Mouse (Mus musculus): ENCODE results near the gene Dpf3.
A peak's percentile ranks its signal among the peaks of the same experiment; 100 is the strongest.

Gene Dpf3

DNA sequence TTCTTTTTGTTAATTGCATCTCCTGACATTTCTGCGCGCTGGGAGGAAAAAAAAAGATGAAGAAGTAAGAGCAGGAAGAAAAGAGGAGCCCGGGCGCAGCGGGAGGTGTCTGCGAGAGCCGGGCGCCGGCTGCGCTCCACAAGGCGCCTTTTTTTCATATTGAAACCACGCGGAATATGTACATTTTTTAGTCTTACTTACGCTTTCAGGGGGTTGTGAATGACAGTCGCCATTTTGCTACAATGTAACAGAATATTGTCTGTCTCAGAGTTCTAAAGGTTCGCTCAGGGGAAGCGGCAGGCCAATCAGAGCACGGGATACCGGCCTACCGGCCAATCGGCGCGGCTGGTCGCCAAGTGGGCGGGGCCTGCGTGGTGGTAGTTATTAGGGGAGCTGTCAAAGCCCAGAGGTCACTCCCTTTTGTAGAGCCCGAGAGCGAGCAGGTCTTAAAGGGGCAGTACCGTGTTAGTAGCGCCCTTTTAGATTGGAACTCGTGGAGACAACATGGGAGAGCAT lies at the start of gene Dpf3:
Dpf3 (minus strand) TSS at position 241 of the 516 bp plus-strand sequence.
- DNase-seq (ENCODE audit: low spot score in 2 of 2): peak; percentile 75 to 85

DNA sequence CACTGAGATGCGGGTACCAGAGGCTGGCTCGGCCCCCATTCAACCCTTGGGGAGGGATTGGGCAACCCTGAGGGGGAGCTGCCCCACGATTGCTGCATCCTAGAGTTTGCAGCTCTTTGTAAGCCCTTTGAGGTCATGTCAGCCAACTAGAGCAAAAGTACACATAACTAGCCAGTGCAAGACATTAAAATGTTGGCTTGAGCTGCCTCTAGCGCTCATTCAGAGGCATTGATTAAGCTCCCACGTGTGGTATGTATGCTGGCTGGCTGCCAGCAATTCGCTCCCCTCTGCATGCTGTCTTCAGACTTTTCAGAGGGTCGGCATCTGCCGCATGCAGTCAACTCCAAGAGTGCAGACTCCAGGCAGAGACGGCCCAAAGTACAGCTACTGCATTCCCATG lies 48.5 kb upstream of the Dpf3 start:
- DNase-seq (ENCODE audit: low spot score in 2 of 2): no peak

DNA sequence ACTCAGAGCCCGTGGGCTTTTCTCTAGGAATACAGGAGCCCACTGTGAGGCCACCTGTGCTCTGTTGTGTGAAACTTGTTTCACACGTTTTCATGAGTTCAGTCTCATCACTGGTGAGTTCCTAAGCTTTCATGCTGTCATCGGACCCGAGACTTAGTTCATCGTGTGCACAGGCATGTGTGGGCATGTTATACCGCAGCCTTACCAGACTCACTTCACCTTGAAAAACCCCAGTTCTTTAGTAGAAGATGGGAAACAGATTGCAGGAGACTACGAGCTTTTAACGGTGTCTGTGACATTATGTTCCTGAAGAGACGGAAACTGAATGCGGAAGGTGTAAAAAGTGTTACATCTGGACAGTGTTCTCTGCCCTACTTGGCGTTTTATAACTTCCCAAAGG lies 47.9 kb upstream of the Dpf3 start:
- no peak for DNase-seq (ENCODE audit: low spot score in 2 of 2)

DNA sequence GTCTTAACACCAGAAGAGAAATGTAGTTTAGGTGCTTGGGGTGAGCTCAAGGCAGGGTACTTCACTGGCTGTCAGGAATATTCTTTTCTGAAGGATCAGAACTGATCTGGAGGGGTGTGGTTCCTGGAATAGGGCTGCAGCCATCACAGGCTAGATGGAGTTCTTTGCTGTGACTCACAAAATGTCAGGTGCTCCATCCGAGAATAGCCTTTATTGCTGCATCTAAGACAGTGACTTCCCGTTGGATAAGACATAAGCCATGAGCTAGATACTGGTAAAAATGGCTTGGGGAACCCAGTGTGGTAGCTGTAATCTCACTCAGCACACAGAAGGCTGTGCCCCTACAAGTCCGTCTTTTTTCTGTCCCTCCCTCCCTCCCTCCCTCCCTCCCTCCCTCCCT lies 46.7 kb upstream of the Dpf3 start:
- DNase-seq (ENCODE audit: low spot score in 2 of 2): no peak

DNA sequence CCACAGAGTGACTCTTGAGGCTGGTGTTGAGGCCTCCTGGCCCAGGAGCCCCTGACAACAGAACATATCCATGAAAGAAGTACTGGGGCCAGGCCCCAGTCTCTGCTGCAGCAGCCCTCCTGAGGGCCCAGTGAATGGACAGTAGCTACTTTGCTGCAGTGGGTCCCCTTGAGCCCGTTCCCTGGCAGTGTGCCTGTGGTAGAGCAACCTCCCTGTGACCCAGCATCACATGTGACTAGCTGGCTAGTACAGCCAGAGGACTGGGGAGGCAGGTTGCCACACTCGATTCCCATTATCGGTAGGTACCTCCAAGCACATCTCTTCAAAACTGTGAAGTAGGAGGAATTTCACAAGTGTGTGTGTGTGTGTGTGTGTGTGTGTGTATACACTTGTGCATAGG lies 45.5 kb upstream of the Dpf3 start:
- DNase-seq (ENCODE audit: low spot score in 2 of 2): no peak

DNA sequence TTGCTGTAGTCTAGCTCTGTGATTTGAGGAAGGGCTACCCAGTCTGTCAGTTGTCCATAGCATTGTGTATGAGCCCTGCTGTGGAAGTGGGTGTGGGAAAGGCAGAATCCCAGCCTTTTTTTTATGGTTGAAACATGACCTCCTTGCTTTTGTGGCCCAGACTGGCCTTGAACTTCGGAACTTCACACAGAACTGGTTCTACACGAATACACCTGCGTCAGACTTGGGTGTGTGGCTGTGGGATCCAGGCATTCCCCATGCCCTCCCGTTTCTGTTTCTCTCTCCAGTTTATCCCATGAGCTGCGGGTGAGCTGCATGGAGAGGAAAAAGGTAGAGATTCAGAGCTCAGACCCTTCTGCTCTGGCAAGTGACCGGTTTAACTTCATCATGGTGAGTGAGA lies 44.5 kb upstream of the Dpf3 start:
- no peak for DNase-seq (ENCODE audit: low spot score in 2 of 2)

DNA sequence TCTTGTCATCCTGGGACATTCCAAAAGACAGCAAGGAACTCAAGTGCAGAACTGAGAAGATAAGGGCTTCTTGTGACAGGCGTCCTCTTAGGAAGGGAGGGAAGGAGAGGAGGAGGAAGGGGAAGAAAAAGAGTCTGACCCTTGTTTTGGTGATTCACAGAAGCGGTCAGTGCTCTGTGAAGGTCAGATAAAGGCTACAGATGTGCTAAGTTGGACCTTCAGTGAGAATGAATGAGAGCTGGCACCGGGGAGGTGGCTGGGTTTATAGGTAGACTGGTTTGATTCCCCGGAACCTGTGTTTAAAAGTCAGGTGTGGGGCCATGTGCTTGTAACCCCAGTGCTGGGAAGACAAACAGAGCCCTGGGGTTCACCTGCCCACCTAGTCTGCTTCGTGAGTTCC lies 41.1 kb upstream of the Dpf3 start:
- no peak for DNase-seq (ENCODE audit: low spot score in 2 of 2)

DNA sequence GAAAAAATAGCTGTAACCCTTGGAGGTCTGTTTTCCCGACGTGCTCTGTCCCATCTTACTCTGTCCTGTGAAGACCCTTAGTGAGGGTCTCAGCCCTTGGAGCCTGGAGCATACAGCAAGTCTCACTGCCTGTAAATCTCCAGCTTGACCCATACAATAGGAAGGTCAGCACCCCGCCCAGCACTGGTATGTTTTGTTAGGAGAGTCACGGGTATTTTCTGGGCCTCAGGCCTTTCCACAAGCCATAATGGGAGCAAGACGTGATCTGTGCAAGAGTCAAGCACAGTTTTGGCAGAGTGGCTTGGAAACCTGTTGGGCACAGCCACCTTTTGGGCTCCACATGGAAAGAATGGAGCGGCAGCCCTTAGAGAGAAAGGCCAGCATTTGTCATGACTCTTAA lies 40.3 kb upstream of the Dpf3 start:
- DNase-seq (ENCODE audit: low spot score in 2 of 2): no peak

DNA sequence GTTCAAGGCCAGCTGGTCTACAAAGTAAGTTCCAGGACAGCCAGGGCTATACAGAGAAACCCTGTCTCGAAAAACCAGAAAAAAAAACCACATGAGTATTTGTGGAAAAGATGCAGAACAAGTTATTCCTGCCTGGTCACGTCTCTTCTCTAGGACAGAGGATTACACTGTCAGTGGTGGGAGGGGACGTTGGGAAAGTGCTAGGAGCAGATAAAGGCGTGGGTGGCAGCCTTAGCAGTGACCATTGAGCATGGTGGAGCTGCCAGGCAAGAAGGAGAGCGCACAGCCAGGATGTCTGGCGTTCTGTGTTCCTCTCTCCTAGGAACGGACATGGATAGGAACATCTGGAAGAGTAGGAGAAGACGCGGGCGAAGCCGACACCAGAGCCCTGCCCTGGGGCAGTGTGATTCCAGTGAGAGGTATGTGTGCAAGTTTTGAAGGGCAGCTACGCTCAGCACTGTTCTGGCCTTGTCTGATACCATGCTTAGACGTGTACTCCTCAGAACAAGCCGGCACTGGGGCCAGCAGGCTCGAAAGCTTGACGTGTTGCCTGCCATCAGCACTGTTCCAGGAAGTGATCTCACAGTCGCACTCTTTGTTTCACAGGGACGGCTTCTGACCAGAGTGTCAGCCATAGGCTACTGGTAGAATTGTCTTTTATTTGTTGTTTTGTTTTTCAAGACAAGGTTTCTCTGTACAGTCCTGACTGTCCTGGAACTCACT lies 38.5 kb upstream of the Dpf3 start:
- DNase-seq (ENCODE audit: low spot score in 2 of 2): no peak

DNA sequence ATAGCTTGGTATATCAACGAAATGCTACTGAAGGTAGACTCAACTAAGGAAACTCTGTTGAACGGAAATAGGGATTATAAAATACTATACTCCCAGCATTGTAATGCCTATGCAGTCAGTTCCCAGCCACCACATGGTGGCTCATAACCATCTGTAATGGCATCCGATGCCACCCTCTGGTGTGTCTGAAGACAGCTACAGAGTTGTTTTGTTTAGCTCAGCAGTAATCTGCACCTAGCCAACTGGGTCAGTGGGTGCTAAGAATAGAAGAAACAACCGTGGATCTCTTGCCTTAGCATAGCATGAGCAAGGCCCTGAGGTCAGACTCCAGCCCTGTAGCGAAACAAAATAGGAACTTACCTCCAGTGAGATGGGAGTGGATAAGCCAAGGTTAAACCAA lies 36.8 kb upstream of the Dpf3 start:
- DNase-seq (ENCODE audit: low spot score in 2 of 2): no peak

DNA sequence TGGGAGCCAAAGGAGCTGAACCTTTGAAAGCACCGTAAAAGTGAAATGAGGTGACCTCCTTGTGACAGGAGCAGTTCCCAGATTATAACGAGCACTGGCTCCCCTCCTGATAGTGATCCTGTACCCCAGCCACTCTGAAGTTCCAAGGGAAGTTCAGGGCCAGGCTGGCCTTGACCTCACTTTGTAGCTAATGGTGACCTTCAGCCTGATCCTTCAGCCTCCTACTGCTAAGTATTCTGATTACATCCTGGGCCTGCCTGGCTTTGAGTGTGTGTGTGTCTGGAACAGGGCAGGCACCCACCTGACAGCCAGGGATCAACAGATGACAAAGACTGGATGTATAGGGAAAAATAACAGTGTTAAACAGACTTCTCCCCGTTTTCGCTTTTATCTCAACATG lies 36.4 kb upstream of the Dpf3 start:
- DNase-seq (ENCODE audit: low spot score in 2 of 2): no peak

DNA sequence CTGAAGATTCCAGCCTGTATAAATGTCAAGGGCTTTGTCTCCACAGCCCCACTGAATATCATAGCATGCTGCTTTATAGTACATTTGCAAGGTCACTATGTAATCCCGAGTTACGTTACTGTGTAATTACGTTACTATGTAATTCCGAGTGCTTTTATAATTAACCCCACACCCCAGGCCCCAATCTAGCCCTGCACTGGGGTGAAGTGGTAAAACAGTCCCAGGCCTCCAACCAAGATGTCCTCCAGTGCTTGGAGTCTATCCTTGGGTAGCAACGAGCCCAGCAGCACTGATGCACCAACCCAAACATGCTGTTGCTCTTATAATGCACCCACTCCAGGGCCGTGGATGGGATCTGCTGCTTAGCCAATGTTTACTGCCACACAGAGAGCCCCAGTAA lies 35.5 kb upstream of the Dpf3 start:
- no peak for DNase-seq (ENCODE audit: low spot score in 2 of 2)

DNA sequence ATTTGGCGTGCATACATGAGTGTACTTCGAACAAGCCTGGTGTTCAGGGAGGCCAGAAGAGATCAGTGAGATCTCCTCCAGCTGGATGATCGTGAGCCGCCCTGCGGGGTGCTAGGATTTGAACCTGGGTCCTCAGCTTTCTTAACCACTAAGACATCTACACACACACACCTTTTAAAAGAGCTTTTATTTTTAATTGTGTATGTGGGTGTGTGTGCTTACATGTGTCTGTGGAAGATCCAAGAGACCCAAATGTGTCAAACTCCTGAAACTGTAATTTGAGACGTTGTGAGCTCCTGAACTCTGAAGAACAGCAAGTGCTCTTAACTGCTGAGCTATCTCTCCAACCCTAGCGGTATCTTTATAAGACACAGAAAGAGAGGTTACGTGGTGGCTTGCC lies 33.6 kb upstream of the Dpf3 start:
- no peak for DNase-seq (ENCODE audit: low spot score in 2 of 2)

DNA sequence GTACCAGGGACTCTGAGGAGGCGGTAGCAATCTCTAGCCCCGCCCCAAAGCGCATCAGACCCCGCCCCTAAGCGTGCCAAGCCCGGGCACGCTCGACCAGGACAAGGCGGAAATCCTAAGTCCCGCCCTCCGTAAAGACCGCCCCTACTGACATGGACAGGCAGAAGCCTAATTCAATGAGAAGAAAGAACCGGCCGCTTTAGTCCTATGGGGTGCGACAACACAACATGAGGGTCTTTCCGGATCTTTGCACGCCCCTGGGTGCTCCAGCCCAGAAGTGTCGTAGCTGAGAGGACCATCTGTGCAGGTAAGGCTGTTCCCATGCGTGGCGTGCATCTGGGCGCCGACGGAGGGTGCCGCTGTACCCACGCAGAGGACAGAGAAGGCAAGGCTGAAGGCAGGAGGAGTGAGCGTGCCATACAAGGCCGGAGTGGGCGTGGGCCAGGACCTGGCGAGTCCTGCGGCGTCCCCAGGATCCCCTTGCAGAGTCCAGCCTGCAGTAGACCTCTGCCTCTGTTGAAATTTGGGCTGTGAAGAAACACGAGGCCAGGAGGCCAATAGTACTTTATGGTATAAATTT lies 32.9 kb upstream of the Dpf3 start, which contains the start of gene Dcaf4:
Dcaf4 (plus strand) TSS at position 156 of the 580 bp plus-strand sequence.
- peak; percentile 96 to 97 for DNase-seq (ENCODE audit: low spot score in 2 of 2)

DNA sequence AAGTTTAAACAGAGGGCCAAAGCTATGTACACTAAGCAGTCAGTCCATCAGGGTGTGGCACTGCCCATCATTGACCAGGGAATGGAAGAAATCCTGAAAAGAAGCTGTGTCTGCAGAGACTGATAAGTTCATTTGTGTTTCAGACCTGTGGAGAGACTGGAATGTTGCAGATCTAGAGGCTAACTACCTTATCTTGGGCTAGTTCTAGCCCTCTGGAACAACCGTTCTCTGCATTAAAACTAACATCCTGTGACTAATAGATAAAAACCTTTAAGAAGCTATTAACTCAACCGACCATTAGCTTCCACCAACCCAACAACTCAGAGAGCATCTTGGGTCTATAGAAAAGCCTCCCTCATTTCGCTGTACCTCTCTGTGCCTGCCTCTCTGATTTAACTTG lies 30.1 kb upstream of the Dpf3 start:
- no peak for DNase-seq (ENCODE audit: low spot score in 2 of 2)

DNA sequence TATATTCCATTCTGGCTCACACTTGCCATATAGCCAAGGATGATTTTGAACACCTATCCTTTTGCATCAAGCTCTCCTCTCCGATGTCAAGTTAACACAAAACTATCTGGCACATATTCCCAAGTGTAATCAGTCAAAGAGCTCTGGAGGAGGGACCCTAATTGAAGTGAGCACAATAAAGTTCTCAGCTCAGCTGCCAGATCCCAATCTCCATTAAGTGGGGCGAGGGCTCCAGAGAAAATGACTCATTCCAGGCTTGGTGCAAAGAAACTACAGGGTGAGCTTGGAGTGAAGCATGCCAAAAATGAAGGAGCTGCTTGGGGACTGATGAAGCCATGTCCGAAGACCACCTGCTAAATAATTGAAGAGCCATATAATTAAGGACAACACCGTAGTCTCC lies 26.7 kb upstream of the Dpf3 start:
- no peak for DNase-seq (ENCODE audit: low spot score in 2 of 2)

DNA sequence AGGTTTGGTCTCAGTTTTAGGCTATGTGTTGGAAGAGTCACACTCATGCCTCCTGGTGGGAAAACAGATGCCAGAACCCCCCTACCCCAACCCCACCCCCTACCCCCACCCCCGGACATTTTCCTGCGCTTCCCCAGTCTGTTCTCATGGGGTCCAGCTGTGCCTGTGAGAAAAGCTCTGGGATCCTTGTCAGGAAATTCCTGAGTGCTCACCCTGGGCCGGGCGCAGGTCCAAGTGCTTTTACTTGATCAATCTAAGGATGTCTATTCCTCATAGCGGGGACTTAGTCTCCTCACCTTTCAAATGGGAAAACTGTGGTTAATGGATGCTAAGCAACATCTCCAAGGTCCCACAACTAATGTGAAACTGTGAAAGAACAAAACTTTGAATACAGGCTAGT lies 25.7 kb upstream of the Dpf3 start:
- no peak for DNase-seq (ENCODE audit: low spot score in 2 of 2)

DNA sequence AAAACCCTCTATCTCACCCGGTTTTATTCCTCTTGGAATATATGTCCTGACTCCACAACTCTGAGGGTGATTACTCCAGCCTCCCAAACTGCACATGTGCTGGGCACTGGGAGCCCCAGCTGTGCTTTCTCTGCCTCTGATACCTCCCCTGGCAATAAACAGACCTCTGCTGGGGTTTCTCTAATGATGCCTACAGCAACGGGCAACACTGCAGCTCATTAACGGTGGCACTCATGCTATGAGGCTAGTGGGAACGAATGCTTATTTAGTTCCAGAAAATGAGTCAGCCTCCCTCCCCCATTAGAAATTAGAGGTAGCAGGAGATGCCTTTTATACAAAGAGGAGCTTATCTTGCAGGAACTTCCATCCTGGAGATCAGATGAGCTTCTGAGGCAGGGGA lies 25.3 kb upstream of the Dpf3 start:
- DNase-seq (ENCODE audit: low spot score in 2 of 2): no peak

DNA sequence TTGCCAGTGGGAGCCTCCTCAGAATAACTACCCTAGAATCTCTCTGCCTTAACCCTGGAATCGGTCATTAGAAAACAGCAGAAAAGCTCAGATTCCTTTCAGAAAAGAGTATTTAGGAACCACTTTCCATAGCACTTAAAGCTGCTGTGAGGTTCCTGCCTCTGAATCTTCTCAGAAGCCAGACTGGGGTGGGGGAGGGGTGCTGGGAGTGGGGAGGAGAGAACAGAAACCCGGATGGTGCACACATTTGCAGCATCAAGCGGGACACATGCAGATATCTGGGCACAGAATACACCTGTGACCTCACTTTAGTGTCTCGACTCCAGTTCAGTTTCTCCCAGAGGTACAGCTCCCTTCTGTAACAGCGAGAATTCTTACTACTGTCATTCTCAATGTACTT lies 23.1 kb upstream of the Dpf3 start:
- no peak for DNase-seq (ENCODE audit: low spot score in 2 of 2)

DNA sequence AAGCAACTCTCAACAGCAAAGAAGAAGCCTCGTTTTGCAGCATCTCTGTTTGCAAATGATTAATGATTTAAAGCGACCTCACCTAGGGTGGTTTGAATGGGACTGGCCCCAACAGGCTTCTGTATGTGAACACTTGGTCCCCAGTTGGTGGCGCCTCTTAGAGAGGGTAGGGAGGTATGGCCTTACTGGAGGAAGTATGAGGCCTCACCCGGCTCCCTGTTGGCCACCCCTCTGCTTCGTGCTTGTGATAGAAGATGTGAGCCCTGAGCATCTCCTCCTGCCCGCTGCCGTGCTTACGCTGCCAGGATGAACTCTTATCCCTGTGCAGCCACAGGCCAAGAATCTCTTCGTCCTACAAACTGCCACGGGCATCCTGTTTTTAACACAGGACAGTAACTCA lies 19.0 kb upstream of the Dpf3 start:
- DNase-seq (ENCODE audit: low spot score in 2 of 2): no peak

DNA sequence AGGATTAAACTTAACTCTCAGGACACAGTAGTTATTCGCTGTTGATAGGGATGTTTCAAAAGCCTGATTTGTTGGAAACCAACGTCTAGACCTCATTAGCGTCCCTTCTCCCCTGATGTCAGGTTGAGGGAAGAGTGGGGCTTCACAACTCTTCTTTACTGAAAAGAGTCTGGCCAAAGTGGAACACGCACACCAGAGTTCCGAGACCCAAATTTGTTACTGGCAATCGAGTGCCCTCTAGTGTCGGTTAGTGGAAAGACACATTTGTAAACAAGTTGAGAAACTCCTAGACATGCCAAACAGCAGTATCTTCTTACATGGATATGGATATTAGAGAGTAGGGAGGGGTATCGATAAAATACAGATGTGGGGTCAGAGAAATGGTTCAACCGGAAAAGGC lies 14.7 kb upstream of the Dpf3 start:
- peak in 1 of 2 experiments; percentile 56 for DNase-seq (ENCODE audit: low spot score in 2 of 2)

DNA sequence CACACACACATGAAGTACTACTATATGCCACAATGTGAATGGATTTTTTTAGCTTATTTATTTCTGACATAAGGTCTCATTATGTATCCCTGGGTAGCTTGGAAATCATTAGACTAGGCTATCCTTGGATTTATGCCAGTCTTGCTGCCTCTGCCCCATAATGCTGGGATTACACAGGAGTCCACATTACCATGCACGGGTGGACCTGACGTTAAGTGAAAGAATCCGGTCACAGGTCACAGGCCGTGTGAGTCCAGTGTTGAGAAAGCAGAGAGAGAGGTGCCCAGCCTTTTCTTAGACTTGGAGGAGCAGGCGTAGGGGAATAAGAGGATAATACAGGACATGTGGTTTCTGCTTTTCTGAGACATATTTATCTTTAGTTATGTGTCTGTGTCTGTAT lies 11.7 kb upstream of the Dpf3 start:
- DNase-seq (ENCODE audit: low spot score in 2 of 2): no peak

DNA sequence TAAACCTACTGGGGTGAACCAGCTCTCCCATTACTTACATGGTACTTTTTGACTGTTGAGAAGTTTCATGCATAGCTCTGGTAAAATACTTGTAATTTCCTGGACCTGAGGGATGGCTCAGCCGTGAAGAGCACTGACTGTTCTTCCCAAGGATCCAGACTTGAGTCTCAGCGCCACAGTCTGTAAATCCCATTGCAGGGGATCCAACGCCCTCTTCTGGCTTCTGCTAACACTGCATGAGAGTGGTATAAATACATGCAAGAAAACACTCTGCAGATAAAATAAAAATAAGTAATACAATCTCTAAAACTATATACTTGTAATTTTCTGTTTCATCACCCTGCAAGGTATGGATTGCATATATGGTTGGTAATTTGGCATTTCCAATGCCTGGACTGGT lies 10.4 kb upstream of the Dpf3 start:
- no peak for DNase-seq (ENCODE audit: low spot score in 2 of 2)

DNA sequence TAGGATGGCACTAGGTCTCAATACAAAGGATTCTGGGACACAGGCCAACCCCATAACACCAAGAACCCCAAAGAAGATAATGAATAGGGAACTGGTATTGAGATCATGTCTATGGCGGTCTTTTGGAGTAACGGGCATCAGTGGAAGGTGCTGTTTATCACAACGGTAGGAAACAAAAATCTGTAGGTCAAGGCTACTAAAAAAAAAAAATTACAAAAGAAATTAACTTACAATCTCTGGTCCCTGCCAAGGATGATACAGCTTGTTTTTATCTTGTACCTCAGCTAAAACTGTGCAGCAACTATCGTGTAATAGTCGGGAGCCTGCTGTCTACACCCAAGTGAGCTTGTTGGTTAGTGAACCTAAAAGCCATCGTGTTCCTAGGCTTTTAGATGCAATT lies 9.2 kb upstream of the Dpf3 start:
- no peak for DNase-seq (ENCODE audit: low spot score in 2 of 2)
